Mouse (Mus musculus): ENCODE results near the gene Ppp2r5a. TPM values are rescaled to one million over a fixed set of nuclear protein-coding genes. Genes with fewer than 3 reads are reported as not detected.

Gene Ppp2r5a
- polyA plus RNA-seq, 1 experiment from 2014 or later: 62.4 TPM

- no peaks in the 10 kb centered on the region for H3K27me3 ChIP-seq (ENCODE audit: control insufficient read depth, insufficient read depth, low read length)
- WGBS: 90% methylated on average over 2 of the region's 2 CpGs
- ATAC-seq (ENCODE audit: insufficient number of reproducible peaks, insufficient read depth, low FRiP score, low read depth): no peak
- no peak overlapping the region for H3K9ac ChIP-seq (ENCODE audit: low read length)
- no peaks in the 10 kb centered on the region for H3K9me3 ChIP-seq (ENCODE audit: control insufficient read depth, low read length)
- H3K27ac ChIP-seq (replicated peaks in 1 of 2; ENCODE audit: control insufficient read depth in 1 of 2, insufficient read depth in 1 of 2, low read depth in 2 of 2, low read length in 2 of 2): no peak overlapping the region
- H3K4me1 ChIP-seq (ENCODE audit: control insufficient read depth in 2 of 2, insufficient read depth in 2 of 2, low read length in 2 of 2): peaks cover 8 to 30% of the 10 kb centered on the region in 2 experiments
- H3K36me3 ChIP-seq (ENCODE audit: control insufficient read depth, insufficient read depth, low read length): no peaks in the 10 kb centered on the region
- H3K4me3 ChIP-seq (ENCODE audit: control insufficient read depth in 1 of 2, insufficient read depth in 1 of 2, low read depth in 1 of 2, low read length in 2 of 2): no peak overlapping the region
- H3K4me2 ChIP-seq (ENCODE audit: low read length): no peak overlapping the region
Observed at GRCm38 (mm10) chr1:191378080-191378479, 25.0 kb downstream of the Ppp2r5a start.

- no peaks in the 10 kb centered on the region for H3K9me3 ChIP-seq (ENCODE audit: control insufficient read depth, low read length)
- no peak overlapping the region for H3K9ac ChIP-seq (ENCODE audit: low read length)
- H3K27ac ChIP-seq (replicated peaks in 1 of 2; ENCODE audit: control insufficient read depth in 1 of 2, insufficient read depth in 1 of 2, low read depth in 2 of 2, low read length in 2 of 2): no peak overlapping the region
- H3K4me1 ChIP-seq (ENCODE audit: control insufficient read depth in 2 of 2, insufficient read depth in 2 of 2, low read length in 2 of 2): peaks cover 9 to 32% of the 10 kb centered on the region in 2 experiments
- peak overlapping the region; percentile 9 for H3K4me2 ChIP-seq (ENCODE audit: low read length)
- H3K36me3 ChIP-seq (ENCODE audit: control insufficient read depth, insufficient read depth, low read length): peaks cover 12% of the 10 kb centered on the region; the same call in 1 of the 2 replicates
- no peaks in the 10 kb centered on the region for H3K27me3 ChIP-seq (ENCODE audit: control insufficient read depth, insufficient read depth, low read length)
- WGBS: 30% methylated on average over 5 of the region's 5 CpGs
- H3K4me3 ChIP-seq (ENCODE audit: control insufficient read depth in 1 of 2, insufficient read depth in 1 of 2, low read depth in 1 of 2, low read length in 2 of 2): no peak overlapping the region
- ATAC-seq (ENCODE audit: insufficient number of reproducible peaks, insufficient read depth, low FRiP score, low read depth): no peak
Observed at GRCm38 (mm10) chr1:191375644-191375998, 27.5 kb downstream of the Ppp2r5a start.

- H3K9ac ChIP-seq (ENCODE audit: low read length): no peak overlapping the region
- H3K4me1 ChIP-seq (ENCODE audit: control insufficient read depth in 2 of 2, insufficient read depth in 2 of 2, low read length in 2 of 2): peaks cover 9 to 32% of the 10 kb centered on the region in 2 experiments
- no peaks in the 10 kb centered on the region for H3K9me3 ChIP-seq (ENCODE audit: control insufficient read depth, low read length)
- WGBS: 49% methylated on average over 10 of the region's 10 CpGs
- no peaks in the 10 kb centered on the region for H3K27me3 ChIP-seq (ENCODE audit: control insufficient read depth, insufficient read depth, low read length)
- H3K4me2 ChIP-seq (ENCODE audit: low read length): peak overlapping the region; percentile 9
- no peak overlapping the region for H3K4me3 ChIP-seq (ENCODE audit: control insufficient read depth in 1 of 2, insufficient read depth in 1 of 2, low read depth in 1 of 2, low read length in 2 of 2)
- 0 out of 4 replicates have a peak overlapping the region, but pooled peaks of 1 of the 2 experiments have one; percentile 1 for H3K27ac ChIP-seq (replicated peaks in 1 of 2; ENCODE audit: control insufficient read depth in 1 of 2, insufficient read depth in 1 of 2, low read depth in 2 of 2, low read length in 2 of 2)
- peaks cover 15% of the 10 kb centered on the region; the same call in 1 of the 2 replicates for H3K36me3 ChIP-seq (ENCODE audit: control insufficient read depth, insufficient read depth, low read length)
- no peak for ATAC-seq (ENCODE audit: insufficient number of reproducible peaks, insufficient read depth, low FRiP score, low read depth)
Observed at GRCm38 (mm10) chr1:191374993-191375643, 28.0 kb downstream of the Ppp2r5a start.

GRCm38 (mm10) chr1:191369140-191369539 is 33.9 kb downstream of the Ppp2r5a start:
- ATAC-seq (ENCODE audit: insufficient number of reproducible peaks, insufficient read depth, low FRiP score, low read depth): no peak
- H3K27me3 ChIP-seq (ENCODE audit: control insufficient read depth, insufficient read depth, low read length): no peaks in the 10 kb centered on the region
- no peak overlapping the region for H3K4me2 ChIP-seq (ENCODE audit: low read length)
- H3K36me3 ChIP-seq (ENCODE audit: control insufficient read depth, insufficient read depth, low read length): peaks cover 49% of the 10 kb centered on the region
- H3K4me1 ChIP-seq (ENCODE audit: control insufficient read depth in 2 of 2, insufficient read depth in 2 of 2, low read length in 2 of 2): peaks cover 2 to 15% of the 10 kb centered on the region in 2 experiments; a peak in 3 of 4 replicates
- no peak overlapping the region for H3K9ac ChIP-seq (ENCODE audit: low read length)
- no peak overlapping the region for H3K27ac ChIP-seq (replicated peaks in 1 of 2; ENCODE audit: control insufficient read depth in 1 of 2, insufficient read depth in 1 of 2, low read depth in 2 of 2, low read length in 2 of 2)
- no peak overlapping the region for H3K4me3 ChIP-seq (ENCODE audit: control insufficient read depth in 1 of 2, insufficient read depth in 1 of 2, low read depth in 1 of 2, low read length in 2 of 2)
- H3K9me3 ChIP-seq (ENCODE audit: control insufficient read depth, low read length): no peaks in the 10 kb centered on the region

GRCm38 (mm10) chr1:191368193-191368592 is 34.9 kb downstream of the Ppp2r5a start:
- Histone ChIP-seq H3K27ac (replicated peaks in 1 of 2; ENCODE audit: control insufficient read depth in 1 of 2, insufficient read depth in 1 of 2, low read depth in 2 of 2, low read length in 2 of 2) (no peak overlapping the region), H3K9me3 (ENCODE audit: control insufficient read depth, low read length) (no peaks in the 10 kb centered on the region), H3K27me3 (ENCODE audit: control insufficient read depth, insufficient read depth, low read length) (no peaks in the 10 kb centered on the region), H3K9ac (ENCODE audit: low read length) (no peak overlapping the region), H3K4me3 (ENCODE audit: control insufficient read depth in 1 of 2, insufficient read depth in 1 of 2, low read depth in 1 of 2, low read length in 2 of 2) (no peak overlapping the region), H3K4me1 (ENCODE audit: control insufficient read depth in 2 of 2, insufficient read depth in 2 of 2, low read length in 2 of 2) (peaks cover 2 to 12% of the 10 kb centered on the region in 2 experiments; a peak in 3 of 4 replicates), H3K36me3 (ENCODE audit: control insufficient read depth, insufficient read depth, low read length) (peaks cover 56% of the 10 kb centered on the region), H3K4me2 (ENCODE audit: low read length) (no peak overlapping the region)
- no peak for ATAC-seq (ENCODE audit: insufficient number of reproducible peaks, insufficient read depth, low FRiP score, low read depth)
- WGBS: 73% methylated on average over 4 of the region's 4 CpGs

GRCm38 (mm10) chr1:191364477-191364876 is 38.6 kb downstream of the Ppp2r5a start:
- WGBS: 77% methylated on average over 4 of the region's 4 CpGs
- Histone ChIP-seq H3K4me3 (ENCODE audit: control insufficient read depth in 1 of 2, insufficient read depth in 1 of 2, low read depth in 1 of 2, low read length in 2 of 2) (no peak overlapping the region), H3K4me1 (ENCODE audit: control insufficient read depth in 2 of 2, insufficient read depth in 2 of 2, low read length in 2 of 2) (no peaks in the 10 kb centered on the region), H3K9ac (ENCODE audit: low read length) (no peak overlapping the region), H3K9me3 (ENCODE audit: control insufficient read depth, low read length) (no peaks in the 10 kb centered on the region), H3K27me3 (ENCODE audit: control insufficient read depth, insufficient read depth, low read length) (no peaks in the 10 kb centered on the region), H3K4me2 (ENCODE audit: low read length) (no peak overlapping the region), H3K27ac (replicated peaks in 1 of 2; ENCODE audit: control insufficient read depth in 1 of 2, insufficient read depth in 1 of 2, low read depth in 2 of 2, low read length in 2 of 2) (no peak overlapping the region), H3K36me3 (ENCODE audit: control insufficient read depth, insufficient read depth, low read length) (peaks cover 67% of the 10 kb centered on the region)
- no peak for ATAC-seq (ENCODE audit: insufficient number of reproducible peaks, insufficient read depth, low FRiP score, low read depth)

- H3K9ac ChIP-seq (ENCODE audit: low read length): no peak overlapping the region
- no peak overlapping the region for H3K4me2 ChIP-seq (ENCODE audit: low read length)
- ATAC-seq (ENCODE audit: insufficient number of reproducible peaks, insufficient read depth, low FRiP score, low read depth): no peak
Observed at GRCm38 (mm10) chr1:191362412-191362811, 40.7 kb downstream of the Ppp2r5a start.

GRCm38 (mm10) chr1:191359478-191359877 is 43.6 kb downstream of the Ppp2r5a start:
- 75% methylated on average over 7 of the region's 7 CpGs for WGBS
- no peak overlapping the region for H3K9ac ChIP-seq (ENCODE audit: low read length)
- no peaks in the 10 kb centered on the region for H3K27me3 ChIP-seq (ENCODE audit: control insufficient read depth, insufficient read depth, low read length)
- H3K9me3 ChIP-seq (ENCODE audit: control insufficient read depth, low read length): no peaks in the 10 kb centered on the region
- H3K27ac ChIP-seq (replicated peaks in 1 of 2; ENCODE audit: control insufficient read depth in 1 of 2, insufficient read depth in 1 of 2, low read depth in 2 of 2, low read length in 2 of 2): no peak overlapping the region
- H3K36me3 ChIP-seq (ENCODE audit: control insufficient read depth, insufficient read depth, low read length): peaks cover 80% of the 10 kb centered on the region
- ATAC-seq (ENCODE audit: insufficient number of reproducible peaks, insufficient read depth, low FRiP score, low read depth): no peak
- H3K4me1 ChIP-seq (ENCODE audit: control insufficient read depth in 2 of 2, insufficient read depth in 2 of 2, low read length in 2 of 2): no peaks in the 10 kb centered on the region
- no peak overlapping the region for H3K4me2 ChIP-seq (ENCODE audit: low read length)
- no peak overlapping the region for H3K4me3 ChIP-seq (ENCODE audit: control insufficient read depth in 1 of 2, insufficient read depth in 1 of 2, low read depth in 1 of 2, low read length in 2 of 2)

More at GRCm38 (mm10) chr1:191362412-191362811, 40.7 kb downstream of the Ppp2r5a start:
- WGBS: 73% methylated on average over 6 of the region's 6 CpGs
- Histone ChIP-seq H3K27ac (replicated peaks in 1 of 2; ENCODE audit: control insufficient read depth in 1 of 2, insufficient read depth in 1 of 2, low read depth in 2 of 2, low read length in 2 of 2) (no peak overlapping the region), H3K27me3 (ENCODE audit: control insufficient read depth, insufficient read depth, low read length) (no peaks in the 10 kb centered on the region), H3K4me3 (ENCODE audit: control insufficient read depth in 1 of 2, insufficient read depth in 1 of 2, low read depth in 1 of 2, low read length in 2 of 2) (no peak overlapping the region), H3K36me3 (ENCODE audit: control insufficient read depth, insufficient read depth, low read length) (peaks cover 73% of the 10 kb centered on the region), H3K4me1 (ENCODE audit: control insufficient read depth in 2 of 2, insufficient read depth in 2 of 2, low read length in 2 of 2) (no peaks in the 10 kb centered on the region), H3K9me3 (ENCODE audit: control insufficient read depth, low read length) (no peaks in the 10 kb centered on the region)

Data from heart, embryonic 14.5 days (tissue).